Mouse (Mus musculus) kidney, adult 2 months (tissue): ENCODE data around the gene Eaf1.

Source experiments
- CTCF ChIP-seq: fragments of 200-500 bp; conservative IDR thresholded peaks from 2 replicates; pipeline ENCODE4 v1.5.1; 2011; ENCODE audit warnings: low read depth, mild to moderate bottlenecking, control low read depth, low read length, moderate library complexity, mixed read lengths; ENCODE audit not compliant: insufficient read depth, insufficient read length
- POLR2A ChIP-seq: fragments of 200-500 bp; IDR thresholded peaks from one replicate; pipeline ENCODE4 v1.6.1; 2011; ENCODE audit warnings: low read depth, low read length, control low read depth

GRCm38 (mm10) chr14:31525040-31525810, 31.0 kb downstream of the Eaf1 start:
- no peak for TF ChIP-seq CTCF
- TF ChIP-seq POLR2A = no peak
